Comparison of ENCODE assay signal across 11 mouse cellular contexts in the genomic region with DNA sequence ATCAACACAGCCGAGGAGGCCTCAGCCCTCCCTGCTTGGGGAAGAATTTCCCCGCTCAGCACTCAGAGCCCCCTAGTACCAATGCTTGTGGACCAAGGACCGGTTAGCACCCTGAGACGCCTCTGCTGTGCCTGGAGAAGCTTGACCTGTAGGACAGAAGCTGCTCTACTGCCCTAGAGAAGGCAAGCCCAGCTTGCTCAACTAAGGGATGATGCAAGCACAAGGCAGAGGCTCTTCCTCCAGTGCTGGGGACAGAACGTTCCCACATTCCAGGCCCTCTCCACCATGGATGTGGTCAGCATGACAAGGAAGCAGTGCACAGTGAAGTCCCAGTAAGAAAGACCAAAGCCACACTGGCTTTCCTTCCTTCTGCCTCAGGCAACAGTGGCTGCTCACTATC.
DNase-seq lines count a peak whose midpoint lies in the region; ATAC-seq and TF ChIP-seq lines count a peak whose summit lies in the region.
"Had no signal": no experiment of that assay in that cellular context is flagged by ENCODE, and none has a peak within 500 bp of the region (broad histone marks: within the 10 kb centered on the region; RNA-seq: fewer than 3 reads in every experiment).

No protein-coding gene starts in this region.

- WGBS in liver, embryonic 11.5 days = 58% methylated on average over 5 of the region's 5 CpGs
- 40% methylated on average over 5 of the region's 5 CpGs for WGBS in liver, postnatal 0 days (ENCODE audit: insufficient replicate concordance)
- WGBS in stomach, embryonic 15.5 days = 47% methylated on average over 5 of the region's 5 CpGs

- no peak for DNase-seq in liver, embryonic 11.5 days (ENCODE audit: low spot score)
- DNase-seq in liver = no peak
- DNase-seq in heart, adult 8-10 months (ENCODE audit: low spot score) = peak; percentile 43
- peak; percentile 49 for DNase-seq in liver, postnatal 0 days
- DNase-seq in cerebellum, postnatal 36 days = no peak
- DNase-seq in cerebellum, postnatal 10 days = no peak
- DNase-seq in right cerebral cortex, postnatal 25 days = no peak
- DNase-seq: kidney, postnatal 36 days; right cerebral cortex, postnatal 14 days had no signal

- no peak for TF ChIP-seq CTCF in liver, postnatal 0 days (IDR thresholded peaks at IDR 0.05; ENCODE audit: low read depth)

- no peak overlapping the region for H3K4me3 ChIP-seq in liver, embryonic 11.5 days (ENCODE audit: low read depth, low read length)
- no peak overlapping the region for H3K4me3 ChIP-seq in liver, postnatal 0 days (ENCODE audit: low read depth, low read length)
- H3K4me3 ChIP-seq in stomach, embryonic 15.5 days (replicated peaks) = no peak overlapping the region
- H3K4me3 ChIP-seq: midbrain, embryonic 12.5 days had no signal

- peaks cover 18% of the 10 kb centered on the region for H3K4me1 ChIP-seq in liver, embryonic 11.5 days (replicated peaks; ENCODE audit: control insufficient read depth, insufficient read depth, low read length)
- H3K4me1 ChIP-seq in liver, postnatal 0 days (ENCODE audit: insufficient read depth) = peaks cover 24% of the 10 kb centered on the region
- H3K4me1 ChIP-seq in stomach, embryonic 15.5 days = peaks cover 12% of the 10 kb centered on the region
- H3K4me1 ChIP-seq: midbrain, embryonic 12.5 days had no signal

- H3K36me3 ChIP-seq in liver, embryonic 11.5 days (ENCODE audit: control insufficient read depth, insufficient read depth, low read length) = no peaks in the 10 kb centered on the region
- no peaks in the 10 kb centered on the region for H3K36me3 ChIP-seq in liver, postnatal 0 days (replicated peaks; ENCODE audit: insufficient read depth, low read length)
- no peaks in the 10 kb centered on the region for H3K36me3 ChIP-seq in stomach, embryonic 15.5 days
- H3K36me3 ChIP-seq: midbrain, embryonic 12.5 days had no signal

- no peak overlapping the region for H3K4me2 ChIP-seq in liver, embryonic 11.5 days
- peak overlapping the region; percentile 18; the same call in 1 of the 2 replicates for H3K4me2 ChIP-seq in liver, postnatal 0 days (ENCODE audit: low read depth, low read length)
- H3K4me2 ChIP-seq in stomach, embryonic 15.5 days = no peak overlapping the region
- H3K4me2 ChIP-seq: midbrain, embryonic 12.5 days had no signal

- no peak for ATAC-seq in liver, embryonic 11.5 days (replicated peaks; ENCODE audit: low FRiP score)
- ATAC-seq in liver, postnatal 0 days = peak; percentile 52; the same call in 1 of the 2 replicates
- ATAC-seq in stomach, embryonic 15.5 days (ENCODE audit: insufficient read depth, low FRiP score, low read depth) = no peak

- no peaks in the 10 kb centered on the region for H3K9me3 ChIP-seq in liver, embryonic 11.5 days (ENCODE audit: control insufficient read depth, low read length)
- H3K9me3 ChIP-seq in liver, postnatal 0 days (ENCODE audit: low read length) = no peaks in the 10 kb centered on the region
- H3K9me3 ChIP-seq in stomach, embryonic 15.5 days = no peaks in the 10 kb centered on the region
- H3K9me3 ChIP-seq: midbrain, embryonic 12.5 days had no signal

- no peak overlapping the region for H3K9ac ChIP-seq in liver, embryonic 11.5 days (ENCODE audit: low read depth, low read length)
- H3K9ac ChIP-seq in liver, postnatal 0 days (replicated peaks) = no peak overlapping the region
- no peak overlapping the region for H3K9ac ChIP-seq in stomach, embryonic 15.5 days
- H3K9ac ChIP-seq: midbrain, embryonic 12.5 days had no signal

- H3K27me3 ChIP-seq in liver, embryonic 11.5 days (replicated peaks; ENCODE audit: control insufficient read depth, insufficient read depth, low read length) = no peaks in the 10 kb centered on the region
- no peaks in the 10 kb centered on the region for H3K27me3 ChIP-seq in liver, postnatal 0 days (ENCODE audit: insufficient read depth, low read length)
- no peaks in the 10 kb centered on the region for H3K27me3 ChIP-seq in stomach, embryonic 15.5 days (replicated peaks)
- H3K27me3 ChIP-seq: midbrain, embryonic 12.5 days had no signal

- H3K27ac ChIP-seq in liver, embryonic 11.5 days (ENCODE audit: low read depth, low read length) = peak overlapping the region; percentile 8; the same call in 1 of the 2 replicates
- H3K27ac ChIP-seq in liver, postnatal 0 days (ENCODE audit: low read depth) = peak overlapping the region; percentile 67
- H3K27ac ChIP-seq in stomach, embryonic 15.5 days = peak overlapping the region; percentile 31; the same call in 1 of the 2 replicates
- H3K27ac ChIP-seq: midbrain, embryonic 12.5 days had no signal

- peak; percentile 79 for TF ChIP-seq EP300 in liver, postnatal 0 days (IDR thresholded peaks at IDR 0.05; ENCODE audit: low read depth)

Comparison
In these comparisons a context has a peak if more than half of its experiments do, and no peak if none do; other contexts are left out.
1. DNase-seq: peak in heart, adult 8-10 months (single experiment) and liver, postnatal 0 days (single experiment); none in liver, embryonic 11.5 days (single experiment), liver (single experiment), cerebellum, postnatal 36 days (0 of 2), cerebellum, postnatal 10 days (0 of 2) and right cerebral cortex, postnatal 25 days (single experiment).
2. H3K27ac ChIP-seq: peak in every context shown above with its lines; median percentile 67 in liver, postnatal 0 days; 31 in stomach, embryonic 15.5 days; 8 in liver, embryonic 11.5 days.